Mouse (Mus musculus) monocyte, adult 2 months (primary cell): Measurements from ENCODE around the gene Tmbim6.

Experiments
- DNase-seq, 2 experiments: peaks; one replicate each; pipeline ENCODE4 v3.0.0; 2022; ENCODE audit warnings: low spot score in 2 of 2, low read depth in 1 of 2

Tmbim6 gene

GRCm38 (mm10) chr15:99392486-99393385 lies at the start of gene Tmbim6:
Tmbim6 (plus strand) TSS chr15:99392882.
- peak; percentile 97 to 98 for DNase-seq

GRCm38 (mm10) chr15:99343414-99344147 lies 49.1 kb upstream of the Tmbim6 start:
- DNase-seq = no peak

GRCm38 (mm10) chr15:99344148-99344870 lies 48.4 kb upstream of the Tmbim6 start:
- no peak for DNase-seq

GRCm38 (mm10) chr15:99344961-99345360 lies 47.7 kb upstream of the Tmbim6 start:
- DNase-seq = no peak

GRCm38 (mm10) chr15:99351610-99352009 lies 41.1 kb upstream of the Tmbim6 start:
- no peak for DNase-seq

GRCm38 (mm10) chr15:99352306-99352705 lies 40.4 kb upstream of the Tmbim6 start:
- no peak for DNase-seq

- no peak for DNase-seq
Measured at GRCm38 (mm10) chr15:99355660-99356059, 37.0 kb upstream of the Tmbim6 start.

GRCm38 (mm10) chr15:99356462-99356861 lies 36.2 kb upstream of the Tmbim6 start:
- DNase-seq = no peak

- DNase-seq = no peak
Measured at GRCm38 (mm10) chr15:99358952-99359351, 33.7 kb upstream of the Tmbim6 start.

- DNase-seq = no peak
Measured at GRCm38 (mm10) chr15:99364022-99364530, 28.6 kb upstream of the Tmbim6 start.

- no peak for DNase-seq
Measured at GRCm38 (mm10) chr15:99364921-99365320, 27.8 kb upstream of the Tmbim6 start.

- no peak for DNase-seq
Measured at GRCm38 (mm10) chr15:99368583-99369266, 24.0 kb upstream of the Tmbim6 start.

GRCm38 (mm10) chr15:99369391-99370171 lies 23.1 kb upstream of the Tmbim6 start:
- DNase-seq = no peak

- peak; percentile 79 to 94 for DNase-seq
Measured at GRCm38 (mm10) chr15:99370259-99370691, 22.4 kb upstream of the Tmbim6 start, which contains the start of gene Fmnl3. Fmnl3 (minus strand) TSS chr15:99370482.

GRCm38 (mm10) chr15:99371526-99372340 lies 20.9 kb upstream of the Tmbim6 start:
- no peak for DNase-seq

- DNase-seq = no peak
Measured at GRCm38 (mm10) chr15:99372761-99373160, 19.9 kb upstream of the Tmbim6 start.

GRCm38 (mm10) chr15:99375036-99375435 lies 17.6 kb upstream of the Tmbim6 start:
- DNase-seq = no peak

GRCm38 (mm10) chr15:99375581-99375980 lies 17.1 kb upstream of the Tmbim6 start:
- no peak for DNase-seq

GRCm38 (mm10) chr15:99376240-99376639 lies 16.4 kb upstream of the Tmbim6 start:
- no peak for DNase-seq
